Mouse (Mus musculus): Measurements from ENCODE around the gene Sec61a1. TPM values are rescaled to one million over a fixed set of nuclear protein-coding genes. Genes with fewer than 3 reads are reported as not detected.

The Sec61a1 gene
- polyA plus RNA-seq, 3 experiments from 2014 or later, result 183 to 218 (median 188) TPM

Other genes with a start within 250 kb of the Sec61a1 start
- 10 to 100 TPM; 18.1 to 35.8 (median 34.7) TPM for gene Eefsec, start 72.4 kb downstream of the Sec61a1 start, polyA plus RNA-seq (2017; shearing (Covaris generic))
- gene Ruvbl1, start 53.5 kb downstream of the Sec61a1 start, polyA plus RNA-seq (2017; shearing (Covaris generic)), result 10 to 100 TPM; 51.3 to 68.4 (median 59.4) TPM
- not detected for gene Kbtbd12, start 119.0 kb upstream of the Sec61a1 start, polyA plus RNA-seq (2017; shearing (Covaris generic))
- 1 to 10 TPM in 2 of 3 experiments, not detected in 1; 1.2 to 2.3 TPM for gene Mgll, start 205.5 kb upstream of the Sec61a1 start, polyA plus RNA-seq (2017; shearing (Covaris generic))